In the genomic region with DNA sequence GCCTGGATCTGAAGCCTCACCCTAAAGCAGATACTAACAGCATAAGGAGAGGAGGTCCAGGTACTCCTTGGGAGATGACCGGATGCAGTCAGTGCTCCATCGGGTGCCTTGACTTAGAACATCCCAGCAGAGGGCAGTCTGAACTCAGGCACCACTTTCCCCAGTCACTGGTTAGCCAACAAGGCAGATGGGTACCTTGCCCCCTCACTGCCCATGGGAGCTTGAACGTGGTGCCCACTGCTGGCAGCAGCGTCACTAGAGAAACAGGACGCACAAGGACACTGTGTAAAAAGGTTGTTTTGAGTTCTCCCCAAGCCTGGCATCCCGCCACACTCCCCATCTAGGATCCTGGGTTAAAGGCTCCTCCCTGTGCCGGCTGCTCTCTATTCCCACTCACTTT, we compare ENCODE assay signal across 8 mouse cellular contexts. TPM values are rescaled to one million over a fixed set of nuclear protein-coding genes. Genes with fewer than 3 reads are reported as not detected.
A peak's percentile ranks its signal among the peaks of the same experiment; 100 is the strongest.
DNase-seq lines count a peak whose midpoint lies in the region; ATAC-seq and TF ChIP-seq lines count a peak whose summit lies in the region.

No protein-coding gene starts in this region.

- no peaks in the 10 kb centered on the region for H3K79me3 ChIP-seq in C2C12 (ENCODE audit: low read depth)

- no peak for ATAC-seq in Patski
- ATAC-seq in kidney, embryonic 14.5 days (ENCODE audit: low FRiP score, low TSS enrichment), result 0 out of 2 replicates have a peak, but pooled peaks have one; percentile 60
- peak; percentile 51 for ATAC-seq in liver, embryonic 16.5 days (ENCODE audit: low read depth)

- TF ChIP-seq CTCF in C2C12 (IDR thresholded peaks at IDR 0.05; ENCODE audit: control insufficient read depth, insufficient read depth, insufficient read length) (peak; percentile 91), Patski (IDR thresholded peaks at IDR 0.05) (peak; percentile 84)
- TF ChIP-seq CTCF in cortical plate, adult 2 months (IDR thresholded peaks at IDR 0.05; ENCODE audit: extremely low read depth, insufficient read depth, low read length), result peak; percentile 83
- TF ChIP-seq CTCF in heart, adult 2 months (IDR thresholded peaks at IDR 0.05), result peak; percentile 86

- H3K4me1 ChIP-seq in cortical plate, adult 2 months (ENCODE audit: control insufficient read depth, insufficient read depth, low read length), result no peaks in the 10 kb centered on the region
- no peaks in the 10 kb centered on the region for H3K4me1 ChIP-seq in heart, adult 2 months (ENCODE audit: control insufficient read depth, insufficient read depth, low read length)
- H3K4me1 ChIP-seq in kidney, embryonic 14.5 days (ENCODE audit: control insufficient read depth, insufficient read depth, low read length), result no peaks in the 10 kb centered on the region
- H3K4me1 ChIP-seq in liver, embryonic 16.5 days (ENCODE audit: control insufficient read depth, low read depth, low read length), result no peaks in the 10 kb centered on the region
- peaks cover 26% of the 10 kb centered on the region for H3K4me1 ChIP-seq in midbrain, embryonic 10.5 days

- no peak for DNase-seq in Patski (ENCODE audit: low read depth, low spot score)
- DNase-seq in heart, adult 2 months, result peak; percentile 58 to 62
- peak; percentile 65 for DNase-seq in right cerebral cortex, adult 18-20 months
- DNase-seq in midbrain, embryonic 10.5 days (ENCODE audit: low spot score), result no peak

- H3K4me2 ChIP-seq in kidney, embryonic 14.5 days (replicated peaks; ENCODE audit: low read depth, low read length), result no peak overlapping the region
- no peak overlapping the region for H3K4me2 ChIP-seq in liver, embryonic 16.5 days (ENCODE audit: low read depth, low read length)

- no peaks in the 10 kb centered on the region for H3K9me3 ChIP-seq in kidney, embryonic 14.5 days (ENCODE audit: control insufficient read depth, low read length)
- H3K9me3 ChIP-seq in liver, embryonic 16.5 days (replicated peaks; ENCODE audit: control insufficient read depth, low read length), result no peaks in the 10 kb centered on the region
- no peaks in the 10 kb centered on the region for H3K9me3 ChIP-seq in midbrain, embryonic 10.5 days (replicated peaks)

- in situ Hi-C loops in Patski (cut with MboI; ENCODE audit: low pct_unique_long_range_greater_than_20kb), result no loop called here

- H3K4me3 ChIP-seq in C2C12 (ENCODE audit: insufficient read depth, poor library complexity, severe bottlenecking), result no peak overlapping the region
- H3K4me3 ChIP-seq in cortical plate, adult 2 months (ENCODE audit: insufficient read depth, low read length), result no peak overlapping the region
- H3K4me3 ChIP-seq in heart, adult 2 months, result no peak overlapping the region
- H3K4me3 ChIP-seq in kidney, embryonic 14.5 days (ENCODE audit: low read length), result no peak overlapping the region
- H3K4me3 ChIP-seq in liver, embryonic 16.5 days (ENCODE audit: low read depth, low read length), result no peak overlapping the region
- H3K4me3 ChIP-seq in midbrain, embryonic 10.5 days, result no peak overlapping the region

- TF ChIP-seq EP300 in heart, adult 2 months (IDR thresholded peaks at IDR 0.05; ENCODE audit: insufficient read depth, low read depth, low read length), result peak; percentile 87; the same call in 1 of the 2 replicates

- TF ChIP-seq POLR2A in cortical plate, adult 2 months (IDR thresholded peaks at IDR 0.05; ENCODE audit: extremely low read depth, insufficient read depth, low read length), result no peak
- TF ChIP-seq POLR2A in heart, adult 2 months (IDR thresholded peaks at IDR 0.05; ENCODE audit: insufficient read depth, low read depth, low read length), result no peak

- intact Hi-C loops in heart, adult 2 months (cut with DNase I), result loop anchor here (1.0 to 10.0 kb wide), 3 partner anchors 84 to 260 kb away; no protein-coding TSS in a partner anchor

- POLR2A ChIA-PET in Patski (lab: Charles Lee), result interaction anchor here (0.6 to 2.1 kb wide), 2 partner anchors 25 to 54 kb away, joined by 3 to 9 read pairs; a partner anchor contains a TSS

- H3K9ac ChIP-seq in heart, adult 2 months (ENCODE audit: low read depth, low read length), result no peak overlapping the region
- no peak overlapping the region for H3K9ac ChIP-seq in kidney, embryonic 14.5 days (ENCODE audit: low read depth, low read length)
- H3K9ac ChIP-seq in liver, embryonic 16.5 days (ENCODE audit: low read depth, low read length), result no peak overlapping the region

- 17% methylated on average over 7 of the region's 7 CpGs for WGBS in heart, adult 2 months
- WGBS in kidney, embryonic 14.5 days, result 43% methylated on average over 7 of the region's 7 CpGs
- WGBS in liver, embryonic 16.5 days (ENCODE audit: insufficient replicate concordance), result 36% methylated on average over 7 of the region's 7 CpGs
- 46% methylated on average over 7 of the region's 7 CpGs for WGBS in midbrain, embryonic 10.5 days

- H3K27me3 ChIP-seq in C2C12 (ENCODE audit: control insufficient read depth, insufficient read depth, insufficient read length), result no peaks in the 10 kb centered on the region
- H3K27me3 ChIP-seq in Patski, result no peaks in the 10 kb centered on the region
- H3K27me3 ChIP-seq in heart, adult 2 months (ENCODE audit: control insufficient read depth, insufficient read depth, low read length), result no peaks in the 10 kb centered on the region
- no peaks in the 10 kb centered on the region for H3K27me3 ChIP-seq in kidney, embryonic 14.5 days (ENCODE audit: control insufficient read depth, insufficient read depth, low read length)
- H3K27me3 ChIP-seq in liver, embryonic 16.5 days (ENCODE audit: control insufficient read depth, insufficient read depth, low read depth, low read length), result no peaks in the 10 kb centered on the region
- no peaks in the 10 kb centered on the region for H3K27me3 ChIP-seq in midbrain, embryonic 10.5 days (ENCODE audit: low read depth, poor library complexity, severe bottlenecking)

- no peaks in the 10 kb centered on the region for H3K79me2 ChIP-seq in C2C12 (ENCODE audit: control insufficient read depth, insufficient read depth)
- no peaks in the 10 kb centered on the region for H3K79me2 ChIP-seq in heart, adult 2 months (replicated peaks; ENCODE audit: control insufficient read depth, insufficient read depth, low read length)

- no peak overlapping the region for H3K27ac ChIP-seq in cortical plate, adult 2 months (ENCODE audit: insufficient read depth, low read length)
- peak overlapping the region; percentile 5 for H3K27ac ChIP-seq in heart, adult 2 months
- no peak overlapping the region for H3K27ac ChIP-seq in kidney, embryonic 14.5 days (ENCODE audit: low read depth, low read length)
- no peak overlapping the region for H3K27ac ChIP-seq in liver, embryonic 16.5 days (ENCODE audit: low read length)
- H3K27ac ChIP-seq in midbrain, embryonic 10.5 days (replicated peaks), result no peak overlapping the region

- CTCF ChIA-PET in Patski (lab: Charles Lee), result interaction anchor here (0.7 to 3.2 kb wide), 11 partner anchors 10 to 260 kb away, joined by 3 to 35 read pairs (median 3); a partner anchor contains a TSS

- H3K36me3 ChIP-seq in C2C12 (ENCODE audit: control insufficient read depth, insufficient read depth), result no peaks in the 10 kb centered on the region
- no peaks in the 10 kb centered on the region for H3K36me3 ChIP-seq in heart, adult 2 months (ENCODE audit: control insufficient read depth, insufficient read depth, low read length)
- H3K36me3 ChIP-seq in kidney, embryonic 14.5 days (ENCODE audit: control insufficient read depth, insufficient read depth, low read length), result no peaks in the 10 kb centered on the region
- H3K36me3 ChIP-seq in liver, embryonic 16.5 days (ENCODE audit: control insufficient read depth, insufficient read depth), result no peaks in the 10 kb centered on the region
- no peaks in the 10 kb centered on the region for H3K36me3 ChIP-seq in midbrain, embryonic 10.5 days

- H3ac ChIP-seq in C2C12 (ENCODE audit: control insufficient read depth, insufficient read length, low read depth), result no peak overlapping the region

TF ChIP-seq in C2C12, 6 proteins besides CTCF, POLR2A, EP300 and RAD21:
- TF ChIP-seq CEBPB (IDR thresholded peaks at IDR 0.05; ENCODE audit: low read depth), result no peak
- TF ChIP-seq FOSL1 (IDR thresholded peaks at IDR 0.05; ENCODE audit: insufficient read depth, low read length, poor library complexity, severe bottlenecking), result no peak
- no peak for TF ChIP-seq MYOD1 (IDR thresholded peaks at IDR 0.05; ENCODE audit: control insufficient read depth, insufficient read length, low read depth)
- no peak for TF ChIP-seq MYOG (IDR thresholded peaks at IDR 0.05; ENCODE audit: control insufficient read depth, extremely low read depth, insufficient read length)
- no peak for TF ChIP-seq MAX (IDR thresholded peaks at IDR 0.05)
- no peak for TF ChIP-seq USF1 (IDR thresholded peaks at IDR 0.05; ENCODE audit: low read depth)

RNA-seq across cellular contexts. Expression of a gene that starts 24.1 kb away (rescaled TPM):
- 57.4 TPM for polyA plus RNA-seq in C2C12 (2012; fragmentation: generic; extraction: Trizol)
- polyA plus RNA-seq in Patski (2021), result 78.8 TPM
- polyA plus RNA-seq in cortical plate, adult 2 months (2012; rRNA removed), result 141 and 153 TPM in 2 replicates
- 10 to 100 TPM; 10.1 to 15.9 TPM for total RNA-seq in heart, adult 2 months (2021)
- 14.7 and 24.7 TPM in 2 replicates for polyA plus RNA-seq in heart, adult 2 months (2012; rRNA removed)
- 16.4 and 34.5 TPM in 2 replicates for polyA plus RNA-seq in kidney, embryonic 14.5 days (2014; fragmentation: Nextera tagmentation; extraction: Ambion mirVana)
- polyA plus RNA-seq in liver, embryonic 16.5 days (2015; fragmentation: Nextera tagmentation; extraction: Ambion mirVana), result 39.4 and 39.6 TPM in 2 replicates
- 53.7 and 55.6 TPM in 2 replicates for polyA plus RNA-seq in midbrain, embryonic 10.5 days (2016; fragmentation: Nextera tagmentation; extraction: Ambion mirVana)

RNA-seq across cellular contexts. Expression of a gene that starts 45.0 kb away (rescaled TPM):
- polyA plus RNA-seq in C2C12 (2012; fragmentation: generic; extraction: Trizol) (27.1 TPM), Patski (2021) (20.5 TPM)
- 16.0 and 17.4 TPM in 2 replicates for polyA plus RNA-seq in cortical plate, adult 2 months (2012; rRNA removed)
- total RNA-seq in heart, adult 2 months (2021), result 10 to 100 TPM in 1 of 2 experiments, 1 to 10 TPM in 1; 9.8 to 10.3 TPM
- polyA plus RNA-seq in heart, adult 2 months (2012; rRNA removed), result 22.0 and 22.5 TPM in 2 replicates
- 26.8 and 26.9 TPM in 2 replicates for polyA plus RNA-seq in kidney, embryonic 14.5 days (2014; fragmentation: Nextera tagmentation; extraction: Ambion mirVana)
- 8.4 and 10.1 TPM in 2 replicates for polyA plus RNA-seq in liver, embryonic 16.5 days (2015; fragmentation: Nextera tagmentation; extraction: Ambion mirVana)
- 28.7 and 31.6 TPM in 2 replicates for polyA plus RNA-seq in midbrain, embryonic 10.5 days (2016; fragmentation: Nextera tagmentation; extraction: Ambion mirVana)

Comparison
In these comparisons a context has a peak if more than half of its experiments do, and no peak if none do; other contexts are left out.
1. DNase-seq: peak in heart, adult 2 months (2 of 2) and right cerebral cortex, adult 18-20 months (single experiment); none in Patski (single experiment) and midbrain, embryonic 10.5 days (single experiment).
2. Peak in every context shown above with its lines, with median percentiles within 50 percentile points of each other: CTCF ChIP-seq.